Mouse (Mus musculus) MEL (cell line): ENCODE results near the gene Gabra4. TPM values are rescaled to one million over a fixed set of nuclear protein-coding genes. Genes with fewer than 3 reads are reported as not detected.

ENCODE experiments used
- DNase-seq: peaks from one replicate; pipeline ENCODE4 v3.0.0; 2011; ENCODE audit warnings: low read depth, low spot score
- H3K27ac ChIP-seq: 2 replicates; pipeline ENCODE4 v1.5.1; 2012; ENCODE audit warnings: low read depth, mild to moderate bottlenecking, control low read depth, low read length, moderate library complexity; ENCODE audit not compliant: control insufficient read depth
- H3K27me3 ChIP-seq, 2 experiments: fragments of 150-350 bp in 1 of 2; sonication (generic) in 1 of 2; 2 replicates each; pipeline ENCODE4 v1.6.1; 2012; ENCODE audit warnings: low read length in 2 of 2, mild to moderate bottlenecking in 2 of 2, improper control_type of control experiment in 1 of 2, moderate library complexity in 1 of 2; ENCODE audit not compliant: insufficient read depth in 2 of 2, control insufficient read depth in 1 of 2
- H3K36me3 ChIP-seq, 2 experiments: 2 replicates each; pipeline ENCODE4 v1.6.1; 2012 to 2014; ENCODE audit warnings: low read length in 2 of 2, improper control_type of control experiment in 1 of 2, inconsistent platforms in 1 of 2, mild to moderate bottlenecking in 1 of 2; ENCODE audit not compliant: insufficient read depth in 2 of 2, control insufficient read depth in 1 of 2
- H3K4me1 ChIP-seq, 2 experiments: fragments of 150-350 bp in 1 of 2; sonication (generic) in 1 of 2; 2 replicates each; pipeline ENCODE4 v1.6.1; 2012; ENCODE audit warnings: low read length in 2 of 2, improper control_type of control experiment in 1 of 2, mild to moderate bottlenecking in 1 of 2; ENCODE audit not compliant: insufficient read depth in 2 of 2, control insufficient read depth in 1 of 2
- H3K4me3 ChIP-seq, 2 experiments: fragments of 150-350 bp in 1 of 2; sonication (generic) in 1 of 2; 2 replicates each; pipeline ENCODE4 v1.5.1; 2012; ENCODE audit warnings: low read depth in 2 of 2, low read length in 2 of 2, mild to moderate bottlenecking in 2 of 2, moderate library complexity in 2 of 2, control low read depth in 1 of 2, improper control_type of control experiment in 1 of 2; ENCODE audit not compliant: control insufficient read depth in 1 of 2, insufficient read depth in 1 of 2
- H3K79me2 ChIP-seq: 2 replicates; pipeline ENCODE4 v1.6.1; 2012; ENCODE audit warnings: mild to moderate bottlenecking, low read length, moderate library complexity; ENCODE audit not compliant: control insufficient read depth, poor library complexity, insufficient read depth
- H3K9ac ChIP-seq: 2 replicates; pipeline ENCODE4 v1.6.1; 2012; ENCODE audit warnings: low read depth, mild to moderate bottlenecking, control low read depth, low read length, moderate library complexity; ENCODE audit not compliant: control insufficient read depth, poor library complexity, severe bottlenecking
- H3K9me3 ChIP-seq: fragments of 150-350 bp; sonication (generic); replicated peaks from 2 replicates; pipeline ENCODE4 v1.6.1; 2012; ENCODE audit warnings: mild to moderate bottlenecking, low read length, improper control_type of control experiment, moderate library complexity; ENCODE audit not compliant: insufficient read depth
- CHD1 ChIP-seq: IDR thresholded peaks from 2 replicates; pipeline ENCODE4 v1.6.1; 2012; ENCODE audit warnings: low read depth, mild to moderate bottlenecking, inconsistent platforms, low read length, improper control_type of control experiment
- CTCF ChIP-seq, 3 experiments: IDR thresholded peaks in 2 of 3; conservative IDR thresholded peaks in 1 of 3; 2 replicates each; pipeline ENCODE4 v1.5.1; 2011 to 2012; ENCODE audit warnings: low read length in 3 of 3, low read depth in 2 of 3, mild to moderate bottlenecking in 2 of 3, improper control_type of control experiment in 1 of 3, inconsistent platforms in 1 of 3, mixed read lengths in 1 of 3, moderate library complexity in 1 of 3; ENCODE audit not compliant: control insufficient read depth in 1 of 3, insufficient read depth in 1 of 3, poor library complexity in 1 of 3, severe bottlenecking in 1 of 3
- ETS1 ChIP-seq: IDR thresholded peaks from 2 replicates; pipeline ENCODE4 v1.6.1; 2012; ENCODE audit warnings: low read depth, mild to moderate bottlenecking, inconsistent platforms, low read length, improper control_type of control experiment, moderate library complexity
- MAX ChIP-seq: IDR thresholded peaks from 2 replicates; pipeline ENCODE4 v1.6.1; 2011; ENCODE audit warnings: low read length, improper control_type of control experiment
- MXI1 ChIP-seq: IDR thresholded peaks from 2 replicates; pipeline ENCODE4 v1.6.1; 2011; ENCODE audit warnings: mild to moderate bottlenecking, low read depth, low read length, improper control_type of control experiment
- MYC ChIP-seq: IDR thresholded peaks from 2 replicates; pipeline ENCODE4 v1.6.1; 2011; ENCODE audit warnings: low read depth, mild to moderate bottlenecking, low read length, improper control_type of control experiment, moderate library complexity
- NRF1 ChIP-seq: IDR thresholded peaks from 2 replicates; pipeline ENCODE4 v1.6.1; 2014; ENCODE audit warnings: low read depth, mild to moderate bottlenecking, inconsistent platforms, low read length, improper control_type of control experiment, moderate library complexity; ENCODE audit not compliant: poor library complexity, insufficient read depth, severe bottlenecking
- POLR2AphosphoS2 ChIP-seq: IDR thresholded peaks from 2 replicates; pipeline ENCODE4 v1.6.1; 2011; ENCODE audit warnings: low read length, improper control_type of control experiment
- POLR2AphosphoS5 ChIP-seq: IDR thresholded peaks from 2 replicates; pipeline ENCODE4 v1.6.1; 2012; ENCODE audit warnings: low read depth, borderline replicate concordance, mild to moderate bottlenecking, inconsistent platforms, low read length, moderate library complexity, mixed read lengths
- USF1 ChIP-seq: IDR thresholded peaks from 2 replicates; pipeline ENCODE4 v1.6.1; 2014; ENCODE audit warnings: low read depth, mild to moderate bottlenecking, inconsistent platforms, low read length, improper control_type of control experiment, moderate library complexity
- USF2 ChIP-seq, 2 experiments: IDR thresholded peaks; 2 replicates each; pipeline ENCODE4 v1.6.1; 2011 to 2012; ENCODE audit warnings: improper control_type of control experiment in 2 of 2, low read length in 2 of 2, borderline replicate concordance in 1 of 2, inconsistent platforms in 1 of 2, low read depth in 1 of 2, mild to moderate bottlenecking in 1 of 2; ENCODE audit not compliant: insufficient read depth in 1 of 2
- ZC3H11A ChIP-seq: IDR thresholded peaks from 2 replicates; pipeline ENCODE4 v1.6.1; 2012; ENCODE audit warnings: low read depth, mild to moderate bottlenecking, inconsistent platforms, low read length, improper control_type of control experiment
- polyA plus RNA-seq, 2 experiments: library from polyadenylated mRNA; stranded (reverse) in 1 of 2; unstranded in 1 of 2; fragments of >175 nt in 1 of 2; fragments of >200 nt in 1 of 2; gene quantifications; 2 replicates each; pipeline versions ENCODE4 v1.2.1 to v1.2.4; 2012; ENCODE audit warnings: low replicate concordance in 2 of 2, low read depth in 1 of 2; ENCODE audit not compliant: insufficient read length in 2 of 2, insufficient read depth in 1 of 2, missing spikeins in 1 of 2
- total RNA-seq: library from RNA; depleted of rRNA; stranded (reverse); fragments of 300-350 nt; gene quantifications from 2 replicates; pipeline ENCODE4 v1.2.3, GENCODE M21; 2012

The Gabra4 gene
- total and polyA plus RNA-seq, 3 experiments, result not detected

GRCm38 (mm10) chr5:71616734-71617133 lies 41.4 kb downstream of the Gabra4 start:
- H3K4me1 ChIP-seq, result no peaks in the 10 kb centered on the region
- no peak overlapping the region for H3K27ac ChIP-seq
- H3K4me3 ChIP-seq, result no peak overlapping the region
- H3K79me2 ChIP-seq, result no peaks in the 10 kb centered on the region
- TF ChIP-seq POLR2AphosphoS2 (no peak), MAX (no peak), USF2 (IDR thresholded peaks at IDR 0.05; ENCODE audit: borderline replicate concordance in 1 of 2, insufficient read depth in 1 of 2, low read depth in 1 of 2, low read length in 2 of 2) (no peak), CTCF (IDR thresholded peaks at IDR 0.05 in 2 of 3, conservative IDR thresholded peaks at IDR 0.05 in 1 of 3; ENCODE audit: control insufficient read depth in 1 of 3, insufficient read depth in 1 of 3, low read depth in 2 of 3, low read length in 3 of 3, poor library complexity in 1 of 3, severe bottlenecking in 1 of 3) (no peak)
- TF ChIP-seq, all 39 proteins: peak for 0
- Histone ChIP-seq H3K9ac (no peak overlapping the region), H3K36me3 (no peaks in the 10 kb centered on the region), H3K27me3 (no peaks in the 10 kb centered on the region), H3K9me3 (no peaks in the 10 kb centered on the region)
- DNase-seq, result no peak

- Histone ChIP-seq H3K27me3 (no peaks in the 10 kb centered on the region), H3K27ac (no peak overlapping the region)
- no peak for TF ChIP-seq ETS1
- no peak for TF ChIP-seq MYC
- no peak for TF ChIP-seq MXI1
- no peak for TF ChIP-seq POLR2AphosphoS5
- TF ChIP-seq CHD1, result no peak
- TF ChIP-seq NRF1, result no peak
- TF ChIP-seq, all 39 proteins: peak for 0
- H3K4me3 ChIP-seq, result no peak overlapping the region
- no peak overlapping the region for H3K9ac ChIP-seq
- H3K36me3 ChIP-seq, result no peaks in the 10 kb centered on the region
- DNase-seq, result no peak
- H3K9me3 ChIP-seq, result no peaks in the 10 kb centered on the region
- H3K4me1 ChIP-seq, result no peaks in the 10 kb centered on the region
- no peaks in the 10 kb centered on the region for H3K79me2 ChIP-seq
Observed at GRCm38 (mm10) chr5:71614311-71614710, 43.8 kb downstream of the Gabra4 start.

- TF ChIP-seq MAX (no peak), USF1 (no peak), CHD1 (no peak), ZC3H11A (no peak)
- Histone ChIP-seq H3K9me3 (no peaks in the 10 kb centered on the region), H3K9ac (no peak overlapping the region), H3K27me3 (no peaks in the 10 kb centered on the region), H3K4me1 (no peaks in the 10 kb centered on the region), H3K27ac (no peak overlapping the region), H3K36me3 (no peaks in the 10 kb centered on the region), H3K79me2 (no peaks in the 10 kb centered on the region), H3K4me3 (no peak overlapping the region)
- no peak for DNase-seq
Observed at GRCm38 (mm10) chr5:71608735-71609134, 49.4 kb downstream of the Gabra4 start.
